Comparison of ENCODE assay signal across 22 mouse cellular contexts in genomic region chr11:78568827-78569226, GRCm38 (mm10).
"Had no signal": no experiment of that assay in that cellular context is flagged by ENCODE, and none has a peak within 500 bp of the region (broad histone marks: within the 10 kb centered on the region; RNA-seq: fewer than 3 reads in every experiment).

No protein-coding gene starts in this region.

- H3K4me3 ChIP-seq: heart, embryonic 10.5 days; heart, embryonic 12.5 days; hindbrain, embryonic 13.5 days; hindbrain, embryonic 15.5 days; layer of hippocampus, adult 2 months; left cerebral cortex, adult 2 months; limb, embryonic 10.5 days; limb, embryonic 12.5 days; liver, embryonic 12.5 days; liver, embryonic 15.5 days had no signal

- H3K9ac ChIP-seq: heart, embryonic 12.5 days; hindbrain, embryonic 13.5 days; hindbrain, embryonic 15.5 days; limb, embryonic 12.5 days; liver, embryonic 12.5 days; liver, embryonic 15.5 days had no signal

- H3K9me3 ChIP-seq: heart, embryonic 10.5 days; heart, embryonic 12.5 days; hindbrain, embryonic 13.5 days; hindbrain, embryonic 15.5 days; limb, embryonic 10.5 days; limb, embryonic 12.5 days; liver, embryonic 12.5 days; liver, embryonic 15.5 days had no signal

- H3K36me3 ChIP-seq: liver, embryonic 15.5 days had no signal

- H3K4me1 ChIP-seq: hindbrain, embryonic 13.5 days; hindbrain, embryonic 15.5 days; limb, embryonic 10.5 days; limb, embryonic 12.5 days had no signal

- H3K27ac ChIP-seq: heart, embryonic 10.5 days; hindbrain, embryonic 13.5 days; hindbrain, embryonic 15.5 days; hindbrain, postnatal 0 days; layer of hippocampus, adult 2 months; left cerebral cortex, adult 2 months; limb, embryonic 10.5 days; limb, embryonic 12.5 days; liver, embryonic 15.5 days had no signal

- H3K4me2 ChIP-seq: heart, embryonic 12.5 days; hindbrain, embryonic 13.5 days; hindbrain, embryonic 15.5 days; limb, embryonic 12.5 days; liver, embryonic 12.5 days; liver, embryonic 15.5 days had no signal

- DNase-seq: gastrocnemius, postnatal 14 days; gastrocnemius, postnatal 36 days; heart, adult 18-20 months; heart, postnatal 14 days; heart, postnatal 36 days; kidney, adult 11 months; kidney, adult 2 months; kidney, postnatal 10 days; kidney, postnatal 25 days; liver had no signal

- H3K27me3 ChIP-seq: heart, embryonic 12.5 days; hindbrain, embryonic 13.5 days; hindbrain, embryonic 15.5 days; limb, embryonic 12.5 days; liver, embryonic 12.5 days; liver, embryonic 15.5 days had no signal

- ATAC-seq: hindbrain, postnatal 0 days; intestine, embryonic 16.5 days; liver, embryonic 12.5 days had no signal
